Mouse (Mus musculus): ENCODE data around the gene Sgca. TPM values are rescaled to one million over a fixed set of nuclear protein-coding genes. Genes with fewer than 3 reads are reported as not detected.

Gene Sgca
- polyA plus RNA-seq, 1 experiment = 1.9 TPM

DNA sequence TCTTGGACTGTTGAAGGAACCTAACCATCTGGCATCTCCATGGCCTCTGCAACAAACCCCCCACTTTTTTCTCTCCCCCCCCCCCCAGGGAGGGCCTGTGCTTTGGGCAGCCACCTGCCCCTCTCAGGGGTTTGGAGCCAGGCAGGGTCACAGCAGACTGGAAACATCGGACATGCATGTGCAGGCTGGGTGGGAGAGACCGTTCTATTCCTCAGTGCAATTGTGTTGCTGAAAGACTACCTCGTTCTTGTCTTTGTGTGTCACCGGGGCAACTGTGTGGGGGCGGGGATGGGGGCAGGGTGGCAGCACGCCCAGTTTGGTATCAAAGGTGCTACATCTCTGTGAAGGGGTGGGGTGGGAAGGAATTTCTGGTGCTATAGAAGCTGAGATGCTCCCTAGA, 24.0 kb downstream of the Sgca start:
- TF ChIP-seq CTCF (IDR thresholded peaks at IDR 0.05; ENCODE audit: borderline replicate concordance, insufficient read depth, low read depth, low read length) = no peak
- no peak for TF ChIP-seq POLR2A (IDR thresholded peaks at IDR 0.05; ENCODE audit: borderline replicate concordance, insufficient read depth, low read length)
- Histone ChIP-seq H3K27ac (ENCODE audit: insufficient read depth, low read length) (no peak overlapping the region), H3K4me3 (replicated peaks; ENCODE audit: insufficient read depth, low read depth, low read length) (no peak overlapping the region), H3K4me1 (ENCODE audit: control insufficient read depth, insufficient read depth, low read length) (no peaks in the 10 kb centered on the region), H3K27me3 (ENCODE audit: control insufficient read depth, insufficient read depth, low read length) (no peaks in the 10 kb centered on the region)
- no peak for DNase-seq
- 19% methylated on average over 6 of the region's 6 CpGs for WGBS

DNA sequence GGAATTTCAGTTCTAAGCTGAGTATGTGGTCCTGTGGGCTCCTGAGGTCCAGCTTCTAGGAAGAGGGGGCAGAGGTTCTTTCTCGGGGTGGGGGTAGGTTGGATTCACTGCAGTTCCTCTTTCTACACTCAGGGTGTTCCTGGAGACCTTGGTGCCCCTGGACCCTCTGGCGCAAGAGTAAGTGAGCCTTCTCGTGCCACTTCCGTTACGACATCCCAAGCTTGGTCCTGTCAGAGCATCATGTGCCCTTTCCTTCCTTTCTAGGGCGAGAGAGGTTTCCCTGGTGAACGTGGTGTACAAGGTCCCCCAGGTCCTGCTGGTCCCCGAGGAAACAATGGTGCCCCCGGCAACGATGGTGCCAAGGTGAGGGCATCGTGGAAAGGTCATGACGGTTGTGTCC, 30.9 kb downstream of the Sgca start:
- 87% methylated on average over 12 of the region's 12 CpGs for WGBS
- no peaks in the 10 kb centered on the region for H3K4me1 ChIP-seq (ENCODE audit: control insufficient read depth, insufficient read depth, low read length)
- DNase-seq = no peak
- no peak overlapping the region for H3K27ac ChIP-seq (ENCODE audit: insufficient read depth, low read length)
- TF ChIP-seq CTCF (IDR thresholded peaks at IDR 0.05; ENCODE audit: borderline replicate concordance, insufficient read depth, low read depth, low read length) (no peak), POLR2A (IDR thresholded peaks at IDR 0.05; ENCODE audit: borderline replicate concordance, insufficient read depth, low read length) (no peak)
- no peaks in the 10 kb centered on the region for H3K27me3 ChIP-seq (ENCODE audit: control insufficient read depth, insufficient read depth, low read length)
- H3K4me3 ChIP-seq (replicated peaks; ENCODE audit: insufficient read depth, low read depth, low read length) = no peak overlapping the region

DNA sequence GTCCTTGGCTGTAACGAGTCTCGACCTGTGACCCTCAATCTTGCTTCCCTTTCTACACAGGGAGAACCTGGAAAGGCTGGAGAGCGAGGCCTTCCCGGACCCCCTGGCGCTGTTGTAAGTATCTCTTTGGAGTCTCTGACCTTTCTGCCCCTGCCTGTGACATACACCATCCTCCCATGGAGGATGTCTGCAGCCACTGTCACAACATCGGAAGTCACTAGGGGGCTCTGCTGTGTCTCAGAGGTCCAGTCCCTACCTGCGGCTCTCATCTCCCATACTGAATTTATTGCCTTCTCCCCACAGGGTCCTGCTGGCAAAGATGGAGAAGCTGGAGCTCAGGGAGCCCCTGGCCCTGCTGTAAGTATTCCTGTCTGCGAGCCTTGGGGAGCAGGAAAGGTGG, 31.8 kb downstream of the Sgca start:
- TF ChIP-seq POLR2A (IDR thresholded peaks at IDR 0.05; ENCODE audit: borderline replicate concordance, insufficient read depth, low read length) = no peak
- TF ChIP-seq CTCF (IDR thresholded peaks at IDR 0.05; ENCODE audit: borderline replicate concordance, insufficient read depth, low read depth, low read length) = peak; percentile 40; the same call in 1 of the 2 replicates
- Histone ChIP-seq H3K4me3 (replicated peaks; ENCODE audit: insufficient read depth, low read depth, low read length) (no peak overlapping the region), H3K27ac (ENCODE audit: insufficient read depth, low read length) (no peak overlapping the region), H3K27me3 (ENCODE audit: control insufficient read depth, insufficient read depth, low read length) (no peaks in the 10 kb centered on the region), H3K4me1 (ENCODE audit: control insufficient read depth, insufficient read depth, low read length) (no peaks in the 10 kb centered on the region)
- no peak for DNase-seq
- 37% methylated on average over 8 of the region's 8 CpGs for WGBS

DNA sequence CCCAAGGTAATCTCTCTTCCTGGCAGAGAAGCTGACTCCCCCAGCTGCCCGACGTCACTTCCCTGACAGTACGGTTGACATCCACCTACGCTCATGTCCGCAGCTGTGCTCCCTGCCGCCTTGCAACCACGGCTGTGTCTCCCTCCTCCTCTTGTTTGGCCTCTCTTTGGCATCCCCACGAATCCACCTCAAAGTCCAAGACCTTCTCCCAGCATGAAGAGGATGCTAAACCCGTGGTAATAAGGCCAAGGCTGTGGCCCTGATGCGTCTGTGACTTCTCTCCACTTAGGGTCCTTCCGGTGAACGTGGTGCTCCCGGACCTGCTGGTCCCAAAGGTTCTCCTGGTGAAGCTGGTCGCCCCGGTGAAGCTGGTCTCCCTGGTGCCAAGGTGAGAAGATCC, 33.1 kb downstream of the Sgca start:
- TF ChIP-seq POLR2A (IDR thresholded peaks at IDR 0.05; ENCODE audit: borderline replicate concordance, insufficient read depth, low read length) = no peak
- no peak for TF ChIP-seq CTCF (IDR thresholded peaks at IDR 0.05; ENCODE audit: borderline replicate concordance, insufficient read depth, low read depth, low read length)
- no peaks in the 10 kb centered on the region for H3K27me3 ChIP-seq (ENCODE audit: control insufficient read depth, insufficient read depth, low read length)
- H3K27ac ChIP-seq (ENCODE audit: insufficient read depth, low read length) = no peak overlapping the region
- DNase-seq = no peak
- H3K4me1 ChIP-seq (ENCODE audit: control insufficient read depth, insufficient read depth, low read length) = no peaks in the 10 kb centered on the region
- WGBS = 73% methylated on average over 15 of the region's 15 CpGs
- H3K4me3 ChIP-seq (replicated peaks; ENCODE audit: insufficient read depth, low read depth, low read length) = no peak overlapping the region

DNA sequence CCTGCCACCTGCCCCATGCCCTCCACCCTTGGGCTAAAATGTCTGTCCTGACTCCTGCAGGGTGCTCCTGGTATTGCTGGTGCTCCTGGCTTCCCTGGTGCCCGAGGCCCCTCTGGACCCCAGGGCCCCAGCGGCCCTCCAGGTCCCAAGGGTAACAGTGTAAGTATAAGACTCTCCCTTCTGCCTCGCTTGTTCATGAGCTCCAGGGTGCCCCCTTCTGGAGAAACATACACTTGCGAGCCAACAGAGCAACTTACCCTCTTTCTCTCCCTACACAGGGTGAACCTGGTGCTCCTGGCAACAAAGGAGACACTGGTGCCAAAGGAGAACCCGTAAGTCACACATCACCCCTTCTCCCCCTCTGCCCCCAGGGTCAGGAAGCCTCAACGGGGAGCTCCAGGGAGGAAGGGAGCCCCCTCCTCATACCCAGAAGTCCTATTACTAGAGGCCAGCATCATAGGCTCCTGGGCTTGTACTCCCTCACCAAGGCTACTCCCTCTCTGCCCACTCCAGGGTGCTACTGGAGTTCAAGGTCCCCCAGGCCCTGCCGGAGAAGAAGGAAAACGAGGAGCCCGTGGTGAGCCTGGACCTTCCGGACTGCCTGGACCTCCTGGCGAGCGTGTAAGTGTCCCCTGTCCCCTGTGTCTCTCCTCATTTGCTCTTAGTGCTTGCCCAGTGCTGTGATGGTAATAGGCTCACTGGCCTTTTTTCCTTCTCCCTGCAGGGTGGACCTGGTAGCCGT, 33.7 kb downstream of the Sgca start:
- TF ChIP-seq POLR2A (IDR thresholded peaks at IDR 0.05; ENCODE audit: borderline replicate concordance, insufficient read depth, low read length) (no peak), CTCF (IDR thresholded peaks at IDR 0.05; ENCODE audit: borderline replicate concordance, insufficient read depth, low read depth, low read length) (peak; percentile 55)
- WGBS = 49% methylated on average over 13 of the region's 13 CpGs
- no peak overlapping the region for H3K27ac ChIP-seq (ENCODE audit: insufficient read depth, low read length)

DNA sequence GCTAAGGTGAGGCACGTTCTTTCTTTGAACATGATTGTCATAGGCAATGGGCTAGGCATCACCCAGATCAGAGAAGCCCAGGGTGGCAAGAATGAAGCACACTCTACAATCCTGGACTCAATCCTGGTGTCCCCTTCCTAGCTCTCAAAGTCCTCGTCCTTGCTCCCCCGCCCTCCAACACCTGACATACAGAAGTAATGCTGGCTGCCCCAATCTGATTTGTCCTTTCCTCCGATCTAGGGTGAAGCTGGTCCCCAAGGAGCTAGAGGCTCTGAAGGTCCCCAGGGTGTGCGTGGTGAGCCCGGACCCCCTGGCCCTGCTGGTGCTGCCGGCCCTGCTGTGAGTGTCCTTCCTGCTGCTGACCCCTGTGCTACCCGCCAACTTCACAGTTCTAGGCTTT, 34.4 kb downstream of the Sgca start:
- WGBS = 83% methylated on average over 8 of the region's 8 CpGs
- H3K27me3 ChIP-seq (ENCODE audit: control insufficient read depth, insufficient read depth, low read length) = no peaks in the 10 kb centered on the region
- no peaks in the 10 kb centered on the region for H3K4me1 ChIP-seq (ENCODE audit: control insufficient read depth, insufficient read depth, low read length)
- TF ChIP-seq POLR2A (IDR thresholded peaks at IDR 0.05; ENCODE audit: borderline replicate concordance, insufficient read depth, low read length) = no peak
- no peak for DNase-seq
- no peak overlapping the region for H3K4me3 ChIP-seq (replicated peaks; ENCODE audit: insufficient read depth, low read depth, low read length)
- H3K27ac ChIP-seq (ENCODE audit: insufficient read depth, low read length) = no peak overlapping the region

More for the DNA sequence above, 33.7 kb downstream of the Sgca start:
- Histone ChIP-seq H3K4me3 (replicated peaks; ENCODE audit: insufficient read depth, low read depth, low read length) (no peak overlapping the region), H3K4me1 (ENCODE audit: control insufficient read depth, insufficient read depth, low read length) (no peaks in the 10 kb centered on the region), H3K27me3 (ENCODE audit: control insufficient read depth, insufficient read depth, low read length) (no peaks in the 10 kb centered on the region)
- DNase-seq = peak in 1 of 2 experiments; percentile 50

DNA sequence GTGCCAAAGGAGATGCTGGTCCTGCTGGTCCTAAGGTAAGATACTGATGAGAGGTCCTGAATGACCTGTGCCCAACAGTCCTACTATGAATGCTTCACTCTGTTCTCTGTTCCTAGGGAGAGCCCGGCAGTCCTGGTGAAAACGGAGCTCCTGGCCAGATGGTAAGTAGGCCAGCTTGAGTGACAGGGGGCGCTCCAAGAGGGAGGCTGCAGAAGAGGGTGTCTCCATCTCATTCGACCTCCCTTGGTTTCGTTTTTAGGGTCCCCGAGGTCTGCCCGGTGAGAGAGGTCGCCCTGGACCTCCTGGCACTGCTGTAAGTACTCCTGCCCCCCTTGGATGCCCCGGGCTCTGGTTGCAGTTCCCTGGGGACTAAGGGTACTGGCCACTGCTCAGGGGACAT, 35.0 kb downstream of the Sgca start:
- TF ChIP-seq CTCF (IDR thresholded peaks at IDR 0.05; ENCODE audit: borderline replicate concordance, insufficient read depth, low read depth, low read length) (no peak), POLR2A (IDR thresholded peaks at IDR 0.05; ENCODE audit: borderline replicate concordance, insufficient read depth, low read length) (no peak)
- 51% methylated on average over 9 of the region's 9 CpGs for WGBS
- Histone ChIP-seq H3K4me1 (ENCODE audit: control insufficient read depth, insufficient read depth, low read length) (no peaks in the 10 kb centered on the region), H3K4me3 (replicated peaks; ENCODE audit: insufficient read depth, low read depth, low read length) (no peak overlapping the region), H3K27me3 (ENCODE audit: control insufficient read depth, insufficient read depth, low read length) (no peaks in the 10 kb centered on the region), H3K27ac (ENCODE audit: insufficient read depth, low read length) (no peak overlapping the region)
- DNase-seq = no peak

DNA sequence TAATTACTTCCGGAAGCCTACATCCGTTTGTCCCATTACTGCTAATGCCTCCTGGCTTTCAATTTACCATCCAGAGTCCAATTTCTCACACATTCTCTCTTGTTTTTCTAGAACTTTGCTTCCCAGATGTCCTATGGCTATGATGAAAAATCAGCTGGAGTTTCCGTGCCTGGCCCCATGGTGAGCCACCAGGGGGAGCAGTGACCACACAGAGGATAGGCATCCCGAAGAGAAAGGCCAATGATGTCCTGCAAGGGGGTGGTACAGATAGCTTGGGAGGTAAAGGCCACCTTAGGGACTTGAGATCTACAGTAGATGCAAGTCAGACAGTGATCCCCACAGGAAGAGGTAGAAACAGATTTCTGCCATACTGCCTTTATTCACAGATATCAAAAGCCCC, 36.8 kb downstream of the Sgca start:
- WGBS = 20% methylated on average over 4 of the region's 4 CpGs
- no peak overlapping the region for H3K27ac ChIP-seq (ENCODE audit: insufficient read depth, low read length)
- TF ChIP-seq CTCF (IDR thresholded peaks at IDR 0.05; ENCODE audit: borderline replicate concordance, insufficient read depth, low read depth, low read length) (peak; percentile 87), POLR2A (IDR thresholded peaks at IDR 0.05; ENCODE audit: borderline replicate concordance, insufficient read depth, low read length) (no peak)
- H3K4me1 ChIP-seq (ENCODE audit: control insufficient read depth, insufficient read depth, low read length) = no peaks in the 10 kb centered on the region
- no peak overlapping the region for H3K4me3 ChIP-seq (replicated peaks; ENCODE audit: insufficient read depth, low read depth, low read length)
- H3K27me3 ChIP-seq (ENCODE audit: control insufficient read depth, insufficient read depth, low read length) = no peaks in the 10 kb centered on the region
- DNase-seq = peak; percentile 61 to 73

Measured in cerebellum, adult 2 months (tissue).